Mouse (Mus musculus) liver, postnatal 0 days (tissue): ENCODE data around the gene Gm20388.

Experiments used
- CTCF ChIP-seq: sonication (generic); IDR thresholded peaks from 2 replicates; pipeline ENCODE4 v1.5.1; 2016; ENCODE audit warnings: antibody characterized with exemption, low read depth
- EP300 ChIP-seq: IDR thresholded peaks from 2 replicates; pipeline ENCODE4 v1.6.1; 2016; ENCODE audit warnings: antibody characterized with exemption, low read depth, mild to moderate bottlenecking

GRCm38 (mm10) chr8:121359131-121359981, 1448.7 kb downstream of the Gm20388 start:
- TF ChIP-seq CTCF (no peak), EP300 (no peak)
